Mouse (Mus musculus): ENCODE data around the gene Cstl1. TPM values are rescaled to one million over a fixed set of nuclear protein-coding genes. Genes with fewer than 3 reads are reported as not detected.

Gene Cstl1
- 0.25 TPM in 1 of 2 replicates, not detected in the other for polyA plus RNA-seq (2014; fragmentation: Nextera tagmentation; extraction: Ambion mirVana)

DNA sequence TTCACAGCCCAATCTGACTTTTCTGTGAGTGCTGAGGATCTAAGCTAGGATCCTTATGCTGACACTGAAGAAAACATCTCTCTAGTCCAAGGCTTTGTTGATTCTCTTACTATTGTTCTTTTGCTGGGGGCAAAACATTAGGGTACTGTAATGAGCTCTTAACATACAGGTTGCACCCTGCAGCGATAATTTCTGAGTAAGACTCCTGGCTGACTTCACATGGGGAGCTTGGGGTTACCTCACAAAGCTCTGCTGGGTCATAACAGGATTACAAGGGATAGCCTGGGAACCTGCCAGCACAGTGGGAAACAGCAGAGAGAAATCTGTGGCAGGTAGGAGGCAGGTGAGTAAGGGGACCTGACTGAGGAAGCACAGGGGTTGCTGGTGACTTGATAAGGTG, at the start of gene Cstl1:
Cstl1 (plus strand) TSS at position 301 of the 400 bp plus-strand sequence.
- ATAC-seq (ENCODE audit: insufficient number of reproducible peaks, low FRiP score, low TSS enrichment, low read depth) (no peak), DNase-seq (ENCODE audit: low spot score) (no peak)
- Histone ChIP-seq H3K27me3 (ENCODE audit: control insufficient read depth, insufficient read depth, low read length) (no peaks in the 10 kb centered on the region), H3K9me3 (ENCODE audit: control insufficient read depth, low read length) (no peaks in the 10 kb centered on the region), H3K9ac (ENCODE audit: low read length) (no peak within 1 kb of the TSS), H3K27ac (replicated peaks; ENCODE audit: low read depth, low read length) (no peak within 1 kb of the TSS), H3K36me3 (ENCODE audit: control insufficient read depth, insufficient read depth, low read length) (no peaks in the 10 kb centered on the region), H3K4me3 (ENCODE audit: low read depth, low read length) (no peak within 1 kb of the TSS), H3K4me2 (ENCODE audit: low read depth, severe bottlenecking) (no peak within 1 kb of the TSS), H3K4me1 (ENCODE audit: control insufficient read depth, insufficient read depth, low read length) (no peaks in the 10 kb centered on the region)
- WGBS: 91% methylated on average over 1 of the region's 1 CpGs

DNA sequence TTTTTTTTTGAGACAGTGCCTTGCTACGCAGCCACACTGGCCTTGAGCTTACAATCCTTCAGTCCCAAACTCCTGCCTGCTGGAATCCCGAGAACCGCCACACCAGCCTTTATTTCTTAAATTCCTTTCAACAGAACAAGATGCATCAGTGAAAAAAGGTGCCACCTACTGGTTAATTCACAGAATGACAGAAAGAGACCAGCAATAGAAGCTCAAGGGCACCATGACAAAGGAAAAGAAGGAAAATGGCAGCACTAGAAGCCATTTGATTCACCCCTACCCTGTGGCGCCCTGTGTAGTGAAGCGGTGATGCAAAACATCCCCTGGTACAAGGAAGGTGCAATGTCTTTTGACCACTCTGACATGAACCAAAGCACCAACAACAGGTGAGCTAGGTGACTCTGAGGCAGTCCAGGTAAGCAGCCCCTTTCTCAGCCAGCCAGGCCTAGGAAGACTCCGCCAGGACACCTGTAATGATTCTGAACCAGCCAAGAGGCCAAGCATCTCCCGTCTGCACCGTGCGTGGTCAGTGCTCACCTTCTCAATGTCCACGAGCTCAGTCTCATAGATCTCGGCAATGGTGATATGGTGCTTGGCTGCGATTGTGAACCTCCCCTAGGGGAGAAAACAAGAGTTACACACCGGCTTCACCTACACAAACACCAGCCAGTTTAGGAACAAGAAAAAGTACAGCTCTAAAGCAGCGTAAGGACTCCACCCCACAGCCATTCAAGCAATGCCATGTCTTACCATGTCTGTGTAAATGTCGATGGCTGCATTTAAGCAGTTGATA, 43.6 kb upstream of the Cstl1 start:
- no peak overlapping the region for H3K4me2 ChIP-seq (ENCODE audit: low read depth, severe bottlenecking)
- no peak overlapping the region for H3K9ac ChIP-seq (ENCODE audit: low read length)
- H3K27me3 ChIP-seq (ENCODE audit: control insufficient read depth, insufficient read depth, low read length): no peaks in the 10 kb centered on the region
- WGBS: 87% methylated on average over 15 of the region's 15 CpGs
- no peaks in the 10 kb centered on the region for H3K36me3 ChIP-seq (ENCODE audit: control insufficient read depth, insufficient read depth, low read length)
- H3K4me3 ChIP-seq (ENCODE audit: low read depth, low read length): no peak overlapping the region
- ATAC-seq (ENCODE audit: insufficient number of reproducible peaks, low FRiP score, low TSS enrichment, low read depth) (0 out of 2 replicates have a peak, but pooled peaks have one; percentile 31), DNase-seq (ENCODE audit: low spot score) (no peak)
- no peaks in the 10 kb centered on the region for H3K4me1 ChIP-seq (ENCODE audit: control insufficient read depth, insufficient read depth, low read length)
- H3K27ac ChIP-seq (replicated peaks; ENCODE audit: low read depth, low read length): no peak overlapping the region
- no peaks in the 10 kb centered on the region for H3K9me3 ChIP-seq (ENCODE audit: control insufficient read depth, low read length)

DNA sequence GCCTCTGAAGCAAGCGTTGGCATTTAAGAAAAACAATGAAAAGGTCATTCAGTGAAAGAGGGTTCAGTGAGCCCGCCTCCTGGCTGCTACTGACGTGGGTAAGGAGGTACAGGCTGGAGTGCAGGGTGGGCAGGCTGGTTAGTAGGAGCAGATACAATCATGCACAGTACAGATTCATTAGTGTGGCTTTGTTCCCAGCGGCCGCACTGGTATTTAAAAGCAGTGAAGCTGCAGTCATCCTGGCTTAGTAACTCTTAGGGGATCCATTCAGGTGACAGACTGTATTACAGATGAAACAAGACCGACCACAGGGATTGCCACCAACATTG, 43.0 kb upstream of the Cstl1 start:
- H3K36me3 ChIP-seq (ENCODE audit: control insufficient read depth, insufficient read depth, low read length): peaks cover 3% of the 10 kb centered on the region; the same call in 1 of the 2 replicates
- H3K27me3 ChIP-seq (ENCODE audit: control insufficient read depth, insufficient read depth, low read length): no peaks in the 10 kb centered on the region
- no peak overlapping the region for H3K27ac ChIP-seq (replicated peaks; ENCODE audit: low read depth, low read length)
- no peak for DNase-seq (ENCODE audit: low spot score)
- H3K4me1 ChIP-seq (ENCODE audit: control insufficient read depth, insufficient read depth, low read length): no peaks in the 10 kb centered on the region
- no peak overlapping the region for H3K9ac ChIP-seq (ENCODE audit: low read length)
- 87% methylated on average over 6 of the region's 6 CpGs for WGBS
- H3K4me3 ChIP-seq (ENCODE audit: low read depth, low read length): no peak overlapping the region
- no peaks in the 10 kb centered on the region for H3K9me3 ChIP-seq (ENCODE audit: control insufficient read depth, low read length)
- no peak overlapping the region for H3K4me2 ChIP-seq (ENCODE audit: low read depth, severe bottlenecking)
- no peak for ATAC-seq (ENCODE audit: insufficient number of reproducible peaks, low FRiP score, low TSS enrichment, low read depth)

DNA sequence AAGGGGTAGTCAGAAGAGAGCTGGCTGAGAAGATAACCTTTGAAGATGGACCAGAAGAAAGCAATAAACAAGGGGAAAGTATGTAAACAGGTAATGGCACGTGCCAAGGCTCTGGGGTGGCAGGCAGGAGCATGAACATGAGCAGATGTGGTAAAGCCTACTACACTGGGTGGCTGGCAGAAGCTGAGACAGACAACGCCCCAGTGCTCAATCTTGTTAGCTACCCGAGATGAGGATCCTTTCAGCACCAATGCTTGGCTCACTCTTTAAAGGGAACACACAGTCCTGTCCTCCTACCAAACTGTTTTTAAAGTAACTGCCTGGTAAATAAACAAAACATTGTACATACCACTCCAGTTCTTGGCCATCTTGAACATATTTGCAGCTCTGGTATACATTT, 37.8 kb upstream of the Cstl1 start:
- WGBS: 66% methylated on average over 3 of the region's 3 CpGs
- DNase-seq (ENCODE audit: low spot score): no peak
- H3K4me1 ChIP-seq (ENCODE audit: control insufficient read depth, insufficient read depth, low read length): no peaks in the 10 kb centered on the region

DNA sequence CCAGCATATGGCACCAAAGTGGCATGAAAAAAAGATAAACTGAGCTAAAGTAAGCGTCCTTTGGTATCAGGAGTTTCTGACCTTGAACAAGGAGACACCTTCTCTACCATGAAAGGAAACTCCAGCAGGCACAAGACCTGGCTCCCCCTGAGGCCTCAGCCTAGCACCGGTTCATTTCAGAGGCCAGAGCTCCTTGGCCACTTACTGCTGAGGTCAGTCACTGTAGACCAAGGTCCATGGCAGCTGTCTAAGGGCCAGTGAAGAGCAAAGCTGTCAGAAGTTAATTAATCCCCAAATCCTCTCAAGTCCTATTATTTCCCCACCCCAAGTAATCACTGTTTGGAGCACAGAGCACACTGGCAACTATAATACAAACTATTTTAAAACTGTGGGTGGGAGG, 33.1 kb upstream of the Cstl1 start:
- DNase-seq (ENCODE audit: low spot score) (no peak), ATAC-seq (ENCODE audit: insufficient number of reproducible peaks, low FRiP score, low TSS enrichment, low read depth) (no peak)
- no peaks in the 10 kb centered on the region for H3K9me3 ChIP-seq (ENCODE audit: control insufficient read depth, low read length)
- H3K4me1 ChIP-seq (ENCODE audit: control insufficient read depth, insufficient read depth, low read length): no peaks in the 10 kb centered on the region
- H3K27ac ChIP-seq (replicated peaks; ENCODE audit: low read depth, low read length): no peak overlapping the region
- no peak overlapping the region for H3K4me3 ChIP-seq (ENCODE audit: low read depth, low read length)
- H3K27me3 ChIP-seq (ENCODE audit: control insufficient read depth, insufficient read depth, low read length): no peaks in the 10 kb centered on the region
- no peak overlapping the region for H3K9ac ChIP-seq (ENCODE audit: low read length)
- peaks cover under 1% of the 10 kb centered on the region; the same call in 1 of the 2 replicates for H3K36me3 ChIP-seq (ENCODE audit: control insufficient read depth, insufficient read depth, low read length)
- no peak overlapping the region for H3K4me2 ChIP-seq (ENCODE audit: low read depth, severe bottlenecking)
- 79% methylated on average over 2 of the region's 2 CpGs for WGBS

More for the DNA sequence above, 37.8 kb upstream of the Cstl1 start:
- Histone ChIP-seq H3K36me3 (ENCODE audit: control insufficient read depth, insufficient read depth, low read length) (peaks cover 3% of the 10 kb centered on the region; the same call in 1 of the 2 replicates), H3K9me3 (ENCODE audit: control insufficient read depth, low read length) (no peaks in the 10 kb centered on the region), H3K9ac (ENCODE audit: low read length) (no peak overlapping the region), H3K27ac (replicated peaks; ENCODE audit: low read depth, low read length) (no peak overlapping the region), H3K4me2 (ENCODE audit: low read depth, severe bottlenecking) (no peak overlapping the region), H3K27me3 (ENCODE audit: control insufficient read depth, insufficient read depth, low read length) (no peaks in the 10 kb centered on the region), H3K4me3 (ENCODE audit: low read depth, low read length) (no peak overlapping the region)
- ATAC-seq (ENCODE audit: insufficient number of reproducible peaks, low FRiP score, low TSS enrichment, low read depth): no peak

DNA sequence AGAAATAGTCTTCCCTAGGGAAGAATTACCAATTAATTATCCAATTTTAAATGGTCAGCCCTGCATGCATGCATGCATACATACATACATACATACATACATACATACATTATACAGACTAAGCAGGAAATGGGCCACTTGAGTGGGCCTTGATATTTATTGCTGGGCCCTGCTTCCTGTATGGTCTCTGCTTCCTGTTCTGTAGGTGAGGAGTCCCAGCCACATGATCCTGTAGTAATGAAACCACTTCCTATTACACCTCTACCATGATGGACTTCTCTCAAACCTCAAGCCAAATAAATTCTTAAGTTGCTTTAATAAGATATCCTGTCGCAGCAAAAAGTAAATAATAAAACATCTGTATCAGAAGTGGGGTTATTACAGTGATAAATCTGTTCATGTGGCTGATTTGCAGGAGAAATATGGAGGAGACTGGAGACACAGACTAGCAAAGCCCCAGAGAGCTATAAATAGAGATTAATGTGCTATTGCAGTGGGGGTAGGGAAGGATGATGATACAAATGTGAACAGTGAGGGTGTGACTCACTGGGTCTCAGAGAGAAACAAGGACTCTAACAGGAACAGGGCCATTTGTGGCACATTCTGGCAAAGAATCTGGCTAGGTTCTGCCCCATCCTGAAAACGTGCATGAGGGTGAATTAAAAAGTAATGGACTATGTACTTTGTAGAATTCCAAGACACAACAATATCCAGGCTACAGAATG, 30.7 kb upstream of the Cstl1 start:
- H3K4me2 ChIP-seq (ENCODE audit: low read depth, severe bottlenecking): no peak overlapping the region
- no peaks in the 10 kb centered on the region for H3K27me3 ChIP-seq (ENCODE audit: control insufficient read depth, insufficient read depth, low read length)
- no peaks in the 10 kb centered on the region for H3K36me3 ChIP-seq (ENCODE audit: control insufficient read depth, insufficient read depth, low read length)
- H3K4me3 ChIP-seq (ENCODE audit: low read depth, low read length): no peak overlapping the region
- no peak overlapping the region for H3K27ac ChIP-seq (replicated peaks; ENCODE audit: low read depth, low read length)
- 82% methylated on average over 2 of the region's 2 CpGs for WGBS
- H3K9me3 ChIP-seq (ENCODE audit: control insufficient read depth, low read length): no peaks in the 10 kb centered on the region
- H3K4me1 ChIP-seq (ENCODE audit: control insufficient read depth, insufficient read depth, low read length): no peaks in the 10 kb centered on the region
- ATAC-seq (ENCODE audit: insufficient number of reproducible peaks, low FRiP score, low TSS enrichment, low read depth): no peak
- no peak for DNase-seq (ENCODE audit: low spot score)
- no peak overlapping the region for H3K9ac ChIP-seq (ENCODE audit: low read length)

DNA sequence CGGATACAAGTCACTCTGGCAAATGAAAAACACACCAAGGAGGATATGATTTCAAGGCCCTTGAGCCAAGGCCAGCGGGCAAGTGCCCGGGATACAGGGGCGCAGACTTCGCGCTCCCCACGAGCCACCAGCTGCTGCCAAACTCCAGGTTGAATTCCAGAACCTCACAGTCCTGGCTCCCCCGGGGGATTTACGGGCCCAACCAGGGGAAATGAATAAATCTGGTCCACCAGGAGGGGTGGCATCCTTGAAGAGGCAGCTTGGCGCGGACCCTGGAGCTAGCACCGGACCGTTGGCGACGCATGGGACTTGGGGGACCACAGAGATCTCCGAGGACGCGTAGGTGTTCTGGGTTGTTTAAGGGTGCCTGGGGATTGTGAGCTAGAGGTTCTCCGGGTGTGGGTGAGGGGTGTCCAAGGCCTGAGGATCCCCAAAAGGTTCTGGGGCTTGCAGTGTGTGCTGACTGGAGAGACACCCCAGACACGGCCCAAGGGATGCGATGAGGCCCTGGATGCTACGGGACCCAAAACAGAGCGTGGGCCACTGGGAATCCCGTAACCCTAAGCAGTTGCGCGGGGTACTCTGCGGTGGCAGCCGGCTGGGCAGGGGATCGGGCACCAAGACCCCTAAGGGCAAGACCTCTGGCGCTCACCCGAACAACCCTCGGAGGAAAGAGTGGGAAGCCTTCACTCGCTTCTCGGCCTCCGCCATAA, 18.4 kb upstream of the Cstl1 start:
- under 1% methylated on average over 34 of the region's 35 CpGs for WGBS
- Histone ChIP-seq H3K4me3 (ENCODE audit: low read depth, low read length) (peak overlapping the region; percentile 70), H3K36me3 (ENCODE audit: control insufficient read depth, insufficient read depth, low read length) (no peaks in the 10 kb centered on the region), H3K4me2 (ENCODE audit: low read depth, severe bottlenecking) (peak overlapping the region; percentile 87), H3K27me3 (ENCODE audit: control insufficient read depth, insufficient read depth, low read length) (no peaks in the 10 kb centered on the region), H3K9me3 (ENCODE audit: control insufficient read depth, low read length) (no peaks in the 10 kb centered on the region; the same call in 1 of the 2 replicates), H3K4me1 (ENCODE audit: control insufficient read depth, insufficient read depth, low read length) (no peaks in the 10 kb centered on the region), H3K9ac (ENCODE audit: low read length) (peak overlapping the region; percentile 72), H3K27ac (replicated peaks; ENCODE audit: low read depth, low read length) (no peak overlapping the region)
- DNase-seq (ENCODE audit: low spot score) (peak; percentile 48), ATAC-seq (ENCODE audit: insufficient number of reproducible peaks, low FRiP score, low TSS enrichment, low read depth) (peak; percentile 84)

DNA sequence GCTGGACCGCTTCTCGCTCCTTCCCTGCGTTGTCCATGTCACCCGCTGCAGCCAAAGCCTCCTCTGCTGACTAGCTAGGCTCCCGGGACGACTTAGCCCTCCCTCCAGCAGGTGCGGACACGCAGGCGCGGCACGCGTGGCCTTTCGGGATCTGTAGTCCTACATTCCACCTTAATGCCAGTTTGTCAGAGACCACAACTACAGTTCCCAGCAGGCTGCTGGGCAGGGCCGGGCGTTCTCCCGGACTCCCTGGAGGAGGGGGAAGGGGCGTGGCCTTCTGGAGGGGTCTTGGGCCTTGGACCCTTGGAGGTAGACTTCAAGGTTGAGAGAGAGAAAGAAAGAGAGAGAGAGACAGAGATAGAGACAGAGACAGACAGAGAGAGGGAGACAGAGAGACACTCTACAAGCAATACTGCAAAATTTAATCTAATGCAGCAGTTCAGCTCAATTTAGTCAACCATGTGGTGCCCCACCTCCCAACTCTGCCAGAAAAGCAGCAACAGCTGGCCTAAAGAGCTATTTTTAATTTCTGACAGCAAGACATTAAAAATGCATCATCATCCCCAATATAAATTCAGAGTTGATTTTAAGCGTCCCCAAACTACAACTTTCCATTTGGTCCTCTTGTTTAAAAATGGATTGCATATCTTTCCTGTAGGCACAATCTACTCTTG, 17.7 kb upstream of the Cstl1 start, which contains the start of gene Napb:
Napb (minus strand) TSS at position 141 of the 674 bp plus-strand sequence.
- DNase-seq (ENCODE audit: low spot score): peak; percentile 94
- H3K36me3 ChIP-seq (ENCODE audit: control insufficient read depth, insufficient read depth, low read length): no peaks in the 10 kb centered on the region
- H3K4me3 ChIP-seq (ENCODE audit: low read depth, low read length): peak within 1 kb of the TSS; percentile 70
- no peaks in the 10 kb centered on the region; the same call in 1 of the 2 replicates for H3K9me3 ChIP-seq (ENCODE audit: control insufficient read depth, low read length)
- H3K27ac ChIP-seq (replicated peaks; ENCODE audit: low read depth, low read length): no peak within 1 kb of the TSS
- H3K4me2 ChIP-seq (ENCODE audit: low read depth, severe bottlenecking): peak within 1 kb of the TSS; percentile 87
- peak; percentile 99 for ATAC-seq (ENCODE audit: insufficient number of reproducible peaks, low FRiP score, low TSS enrichment, low read depth)
- H3K4me1 ChIP-seq (ENCODE audit: control insufficient read depth, insufficient read depth, low read length): no peaks in the 10 kb centered on the region
- H3K9ac ChIP-seq (ENCODE audit: low read length): peak within 1 kb of the TSS; percentile 72
- H3K27me3 ChIP-seq (ENCODE audit: control insufficient read depth, insufficient read depth, low read length): no peaks in the 10 kb centered on the region
- WGBS: 4% methylated on average over 18 of the region's 18 CpGs

All from limb, embryonic 11.5 days (tissue).